Mouse (Mus musculus): Measurements from ENCODE around the gene Ezh1. TPM values are rescaled to one million over a fixed set of nuclear protein-coding genes. Genes with fewer than 3 reads are reported as not detected.

The Ezh1 gene
- polyA plus RNA-seq, 1 experiment from 2014 or later: 30.7 TPM

DNA sequence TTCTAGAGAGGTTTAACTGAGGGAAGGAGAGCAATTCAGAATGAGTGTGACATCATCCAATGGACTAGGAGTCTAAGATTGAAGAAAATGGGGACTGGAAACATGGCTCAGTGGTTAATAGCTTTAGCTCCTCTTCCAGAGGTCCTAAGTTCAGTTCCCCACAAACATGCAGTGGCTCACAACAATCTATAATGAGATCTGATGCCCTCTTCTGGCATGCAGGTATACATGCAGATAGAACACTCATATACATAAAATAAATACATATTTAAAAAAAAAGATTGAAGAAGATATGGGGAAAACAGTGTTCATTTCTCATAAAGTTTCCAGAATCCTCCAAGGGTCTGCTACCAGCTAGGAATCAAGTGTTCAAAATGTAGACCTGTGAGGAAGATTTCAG, 9.2 kb upstream of the Ezh1 start:
- no peaks in the 10 kb centered on the region for H3K36me3 ChIP-seq (ENCODE audit: control insufficient read depth, insufficient read depth, low read length)
- H3K4me3 ChIP-seq (ENCODE audit: low read depth, low read length): no peak overlapping the region
- ATAC-seq (ENCODE audit: low read depth): no peak
- H3K27me3 ChIP-seq (ENCODE audit: control insufficient read depth, insufficient read depth, low read length): no peaks in the 10 kb centered on the region; the same call in 1 of the 2 replicates
- H3K9me3 ChIP-seq (ENCODE audit: control insufficient read depth, low read length): no peaks in the 10 kb centered on the region
- no peak overlapping the region for H3K9ac ChIP-seq (replicated peaks; ENCODE audit: low read depth, low read length)
- H3K27ac ChIP-seq (ENCODE audit: low read depth, low read length): no peak overlapping the region
- H3K4me2 ChIP-seq (ENCODE audit: low read depth, low read length): no peak overlapping the region
- no peaks in the 10 kb centered on the region for H3K4me1 ChIP-seq (ENCODE audit: control insufficient read depth, insufficient read depth, low read length)

- Histone ChIP-seq H3K27me3 (ENCODE audit: control insufficient read depth, insufficient read depth, low read length) (no peaks in the 10 kb centered on the region; the same call in 1 of the 2 replicates), H3K9me3 (ENCODE audit: control insufficient read depth, low read length) (no peaks in the 10 kb centered on the region), H3K27ac (ENCODE audit: low read depth, low read length) (no peak overlapping the region), H3K36me3 (ENCODE audit: control insufficient read depth, insufficient read depth, low read length) (no peaks in the 10 kb centered on the region), H3K9ac (replicated peaks; ENCODE audit: low read depth, low read length) (no peak overlapping the region), H3K4me1 (ENCODE audit: control insufficient read depth, insufficient read depth, low read length) (no peaks in the 10 kb centered on the region), H3K4me2 (ENCODE audit: low read depth, low read length) (no peak overlapping the region), H3K4me3 (ENCODE audit: low read depth, low read length) (no peak overlapping the region)
- no peak for ATAC-seq (ENCODE audit: low read depth)
Observed at GRCm38 (mm10) chr11:101234124-101234523, 7.9 kb upstream of the Ezh1 start.

- H3K4me3 ChIP-seq (ENCODE audit: low read depth, low read length): no peak overlapping the region
- H3K27me3 ChIP-seq (ENCODE audit: control insufficient read depth, insufficient read depth, low read length): no peaks in the 10 kb centered on the region; the same call in 1 of the 2 replicates
- no peaks in the 10 kb centered on the region for H3K9me3 ChIP-seq (ENCODE audit: control insufficient read depth, low read length)
- no peak overlapping the region for H3K27ac ChIP-seq (ENCODE audit: low read depth, low read length)
- 81% methylated on average over 1 of the region's 1 CpGs for WGBS
- no peak for ATAC-seq (ENCODE audit: low read depth)
- H3K36me3 ChIP-seq (ENCODE audit: control insufficient read depth, insufficient read depth, low read length): no peaks in the 10 kb centered on the region
- H3K9ac ChIP-seq (replicated peaks; ENCODE audit: low read depth, low read length): no peak overlapping the region
- no peaks in the 10 kb centered on the region for H3K4me1 ChIP-seq (ENCODE audit: control insufficient read depth, insufficient read depth, low read length)
- H3K4me2 ChIP-seq (ENCODE audit: low read depth, low read length): no peak overlapping the region
Observed at GRCm38 (mm10) chr11:101233240-101233639, 7.0 kb upstream of the Ezh1 start.

- H3K9me3 ChIP-seq (ENCODE audit: control insufficient read depth, low read length): no peaks in the 10 kb centered on the region
- no peaks in the 10 kb centered on the region; the same call in 1 of the 2 replicates for H3K27me3 ChIP-seq (ENCODE audit: control insufficient read depth, insufficient read depth, low read length)
- WGBS: 60% methylated on average over 6 of the region's 6 CpGs
- H3K27ac ChIP-seq (ENCODE audit: low read depth, low read length): peak overlapping the region; percentile 62; the same call in 1 of the 2 replicates
- H3K4me1 ChIP-seq (ENCODE audit: control insufficient read depth, insufficient read depth, low read length): no peaks in the 10 kb centered on the region
- H3K4me2 ChIP-seq (ENCODE audit: low read depth, low read length): no peak overlapping the region
- no peak overlapping the region for H3K9ac ChIP-seq (replicated peaks; ENCODE audit: low read depth, low read length)
- H3K4me3 ChIP-seq (ENCODE audit: low read depth, low read length): no peak overlapping the region
- H3K36me3 ChIP-seq (ENCODE audit: control insufficient read depth, insufficient read depth, low read length): no peaks in the 10 kb centered on the region
- ATAC-seq (ENCODE audit: low read depth): no peak
Observed at GRCm38 (mm10) chr11:101232010-101232839, 6.0 kb upstream of the Ezh1 start.

GRCm38 (mm10) chr11:101230991-101231871, 5.0 kb upstream of the Ezh1 start:
- H3K4me2 ChIP-seq (ENCODE audit: low read depth, low read length): peak overlapping the region; percentile 18; the same call in 1 of the 2 replicates
- no peaks in the 10 kb centered on the region for H3K36me3 ChIP-seq (ENCODE audit: control insufficient read depth, insufficient read depth, low read length)
- no peaks in the 10 kb centered on the region for H3K4me1 ChIP-seq (ENCODE audit: control insufficient read depth, insufficient read depth, low read length)
- H3K9ac ChIP-seq (replicated peaks; ENCODE audit: low read depth, low read length): no peak overlapping the region
- H3K4me3 ChIP-seq (ENCODE audit: low read depth, low read length): no peak overlapping the region
- WGBS: 9% methylated on average over 18 of the region's 18 CpGs
- ATAC-seq (ENCODE audit: low read depth): no peak
- H3K9me3 ChIP-seq (ENCODE audit: control insufficient read depth, low read length): no peaks in the 10 kb centered on the region
- peak overlapping the region; percentile 62 for H3K27ac ChIP-seq (ENCODE audit: low read depth, low read length)
- no peaks in the 10 kb centered on the region; the same call in 1 of the 2 replicates for H3K27me3 ChIP-seq (ENCODE audit: control insufficient read depth, insufficient read depth, low read length)

DNA sequence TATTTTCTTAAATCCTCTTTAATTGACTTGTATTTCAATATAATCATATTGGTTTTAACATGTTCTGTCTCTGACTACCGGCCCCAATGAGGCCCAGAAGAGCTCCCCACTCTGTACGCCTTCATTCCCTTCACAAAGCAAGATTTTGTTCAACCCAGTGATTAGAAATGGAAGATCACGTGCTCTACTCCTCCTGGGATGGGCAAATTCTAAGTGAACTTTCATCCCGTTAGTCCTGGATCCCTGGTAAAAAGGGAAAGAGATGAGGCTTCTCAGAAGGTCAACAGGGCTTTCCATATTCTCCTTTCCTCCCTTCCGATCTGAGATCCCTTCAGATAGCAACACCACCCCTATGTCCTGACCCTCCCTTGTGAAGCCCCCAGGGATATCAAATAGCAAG, 4.3 kb upstream of the Ezh1 start:
- no peaks in the 10 kb centered on the region for H3K36me3 ChIP-seq (ENCODE audit: control insufficient read depth, insufficient read depth, low read length)
- H3K27ac ChIP-seq (ENCODE audit: low read depth, low read length): peak overlapping the region; percentile 62; the same call in 1 of the 2 replicates
- no peaks in the 10 kb centered on the region for H3K9me3 ChIP-seq (ENCODE audit: control insufficient read depth, low read length)
- H3K9ac ChIP-seq (replicated peaks; ENCODE audit: low read depth, low read length): no peak overlapping the region
- peaks cover 2% of the 10 kb centered on the region; the same call in 1 of the 2 replicates for H3K4me1 ChIP-seq (ENCODE audit: control insufficient read depth, insufficient read depth, low read length)
- ATAC-seq (ENCODE audit: low read depth): no peak
- H3K27me3 ChIP-seq (ENCODE audit: control insufficient read depth, insufficient read depth, low read length): no peaks in the 10 kb centered on the region; the same call in 1 of the 2 replicates
- H3K4me2 ChIP-seq (ENCODE audit: low read depth, low read length): no peak overlapping the region
- 26% methylated on average over 5 of the region's 5 CpGs for WGBS
- no peak overlapping the region for H3K4me3 ChIP-seq (ENCODE audit: low read depth, low read length)

DNA sequence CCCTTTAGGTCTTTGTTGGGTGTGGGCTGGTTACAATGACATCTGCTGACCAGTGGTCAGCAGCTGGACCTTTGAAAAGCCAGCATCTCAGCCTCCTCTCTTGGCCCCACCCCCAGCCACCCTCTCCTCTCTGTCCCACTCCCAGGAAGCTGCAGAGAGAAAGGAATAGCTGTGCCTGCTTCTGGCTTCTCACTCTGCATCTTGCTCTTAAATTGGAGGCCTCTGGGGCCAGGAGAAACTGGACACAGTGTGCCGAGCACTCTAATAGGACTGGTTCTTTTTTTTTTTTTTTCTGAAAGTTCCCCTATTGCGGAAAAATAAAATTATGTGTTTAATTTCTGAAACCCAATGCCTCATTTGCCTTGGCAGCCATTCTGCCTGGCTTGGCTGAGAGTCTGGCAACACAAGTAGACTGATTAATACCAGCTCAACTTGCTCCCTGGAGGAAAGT, 3.8 kb upstream of the Ezh1 start:
- ATAC-seq (ENCODE audit: low read depth): no peak
- H3K4me2 ChIP-seq (ENCODE audit: low read depth, low read length): no peak overlapping the region
- H3K4me1 ChIP-seq (ENCODE audit: control insufficient read depth, insufficient read depth, low read length): peaks cover 4% of the 10 kb centered on the region; the same call in 1 of the 2 replicates
- no peak overlapping the region for H3K27ac ChIP-seq (ENCODE audit: low read depth, low read length)
- H3K9ac ChIP-seq (replicated peaks; ENCODE audit: low read depth, low read length): no peak overlapping the region
- no peaks in the 10 kb centered on the region; the same call in 1 of the 2 replicates for H3K27me3 ChIP-seq (ENCODE audit: control insufficient read depth, insufficient read depth, low read length)
- H3K9me3 ChIP-seq (ENCODE audit: control insufficient read depth, low read length): no peaks in the 10 kb centered on the region
- H3K4me3 ChIP-seq (ENCODE audit: low read depth, low read length): no peak overlapping the region
- WGBS: 20% methylated on average over 2 of the region's 2 CpGs
- H3K36me3 ChIP-seq (ENCODE audit: control insufficient read depth, insufficient read depth, low read length): no peaks in the 10 kb centered on the region

GRCm38 (mm10) chr11:101229361-101229900, 3.2 kb upstream of the Ezh1 start:
- Histone ChIP-seq H3K4me1 (ENCODE audit: control insufficient read depth, insufficient read depth, low read length) (peaks cover 4% of the 10 kb centered on the region; the same call in 1 of the 2 replicates), H3K36me3 (ENCODE audit: control insufficient read depth, insufficient read depth, low read length) (no peaks in the 10 kb centered on the region), H3K4me2 (ENCODE audit: low read depth, low read length) (no peak overlapping the region), H3K27ac (ENCODE audit: low read depth, low read length) (no peak overlapping the region), H3K9ac (replicated peaks; ENCODE audit: low read depth, low read length) (no peak overlapping the region), H3K4me3 (ENCODE audit: low read depth, low read length) (no peak overlapping the region), H3K27me3 (ENCODE audit: control insufficient read depth, insufficient read depth, low read length) (no peaks in the 10 kb centered on the region; the same call in 1 of the 2 replicates), H3K9me3 (ENCODE audit: control insufficient read depth, low read length) (no peaks in the 10 kb centered on the region)
- 31% methylated on average over 8 of the region's 8 CpGs for whole genome bisulfite sequencing
- no peak for ATAC-seq (ENCODE audit: low read depth)

Measured in neural tube, embryonic 14.5 days (tissue).